Mouse (Mus musculus): ENCODE measurements around the gene Rrp1.

DNA sequence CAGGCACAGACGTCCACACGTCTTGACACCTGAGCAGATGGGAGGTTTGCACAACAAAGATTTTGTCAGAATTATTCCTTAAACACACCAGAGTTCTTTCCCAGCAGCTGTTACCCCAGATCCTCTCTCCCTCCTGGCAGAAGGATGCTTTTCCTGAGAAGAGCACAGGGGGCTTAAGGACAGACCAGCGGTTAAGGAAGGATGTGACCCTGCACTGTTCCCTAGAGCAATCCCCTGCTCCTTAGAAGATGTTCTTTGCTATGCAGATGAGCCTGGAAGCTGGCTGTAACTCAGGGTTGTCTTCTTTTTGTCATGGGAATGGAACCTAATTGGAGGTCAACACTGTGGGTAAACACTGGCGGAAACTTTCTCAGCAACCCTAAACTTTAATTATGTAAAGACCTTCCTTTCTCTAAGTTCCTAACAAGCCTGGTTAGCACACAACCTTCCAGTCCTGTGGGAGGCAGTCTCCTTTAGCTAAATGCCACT, 21.8 kb downstream of the Rrp1 start:
- TF ChIP-seq POLR2A (IDR thresholded peaks at IDR 0.05; ENCODE audit: borderline replicate concordance, low read depth, low read length) (no peak), CTCF (IDR thresholded peaks at IDR 0.05; ENCODE audit: low read depth, low read length) (no peak)
